Mouse (Mus musculus) kidney, postnatal 4 days (tissue): ENCODE measurements around the gene Tmem242.

ENCODE experiments used
- DNase-seq, 2 experiments: peaks; one replicate each; pipeline ENCODE4 v3.0.0; 2021; ENCODE audit warnings: mixed read lengths in 2 of 2

The Tmem242 gene

DNA sequence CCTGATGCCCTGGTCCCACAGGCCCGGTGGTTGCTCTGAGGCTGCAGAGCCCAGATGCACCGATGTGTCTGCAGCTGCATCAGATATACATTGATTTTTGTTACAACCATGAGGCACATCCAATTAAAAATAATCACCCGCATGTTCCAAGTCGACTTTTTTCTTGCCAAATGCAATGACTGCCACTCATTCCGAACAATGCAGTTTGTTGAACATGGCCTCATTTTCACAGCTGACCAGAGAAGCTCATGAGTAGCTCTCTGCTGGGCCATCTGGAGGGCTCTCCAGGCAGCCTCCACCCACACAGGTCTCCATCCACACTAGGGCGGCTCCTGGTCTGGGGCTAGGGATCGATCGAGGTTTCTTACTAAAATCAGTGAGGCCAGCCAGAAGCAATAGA lies 67.1 kb downstream of the Tmem242 start:
- no peak for DNase-seq

- no peak for DNase-seq
Observed at GRCm38 (mm10) chr17:5371521-5371920, 68.5 kb downstream of the Tmem242 start.

GRCm38 (mm10) chr17:5371032-5371431 lies 69.0 kb downstream of the Tmem242 start:
- DNase-seq, result no peak

DNA sequence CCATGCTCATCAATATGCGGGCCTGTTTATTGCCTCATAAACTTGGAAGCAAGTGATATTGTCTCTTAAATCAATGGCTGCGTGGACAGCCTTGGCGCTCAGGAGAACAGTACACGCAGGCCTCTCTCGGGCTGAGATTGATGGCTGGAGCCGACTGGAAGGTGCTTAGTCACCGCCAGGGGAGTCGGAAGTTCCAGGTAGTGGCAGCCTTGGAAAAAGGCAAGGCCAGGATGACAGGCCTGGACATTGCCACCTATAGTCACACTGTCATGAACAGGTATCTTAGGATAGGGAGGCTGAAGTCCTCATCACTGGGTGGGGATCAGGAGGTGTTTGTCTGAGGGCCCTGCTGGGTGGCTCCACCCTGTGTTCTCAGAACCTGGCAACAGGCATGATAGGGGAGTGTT lies 74.1 kb downstream of the Tmem242 start:
- no peak for DNase-seq
